Mouse (Mus musculus): ENCODE data around the gene Tmem165. TPM values are rescaled to one million over a fixed set of nuclear protein-coding genes. Genes with fewer than 3 reads are reported as not detected.

Gene Tmem165
- polyA plus RNA-seq, 1 experiment = 134 TPM

GRCm38 (mm10) chr5:76231171-76231855, 47.6 kb downstream of the Tmem165 start:
- no peak overlapping the region for H3K9ac ChIP-seq (ENCODE audit: low read depth, poor library complexity, severe bottlenecking)
- peaks cover 12% of the 10 kb centered on the region for H3K36me3 ChIP-seq (ENCODE audit: control insufficient read depth, insufficient read depth, low read length, poor library complexity, severe bottlenecking)
- no peaks in the 10 kb centered on the region for H3K4me1 ChIP-seq (ENCODE audit: control insufficient read depth, insufficient read depth, low read length)
- TF ChIP-seq POLR2A (IDR thresholded peaks at IDR 0.05; ENCODE audit: insufficient read depth, low read length) (no peak), CTCF (IDR thresholded peaks at IDR 0.05; ENCODE audit: low read depth, low read length) (no peak), EP300 (IDR thresholded peaks at IDR 0.05; ENCODE audit: insufficient read depth, low read depth, low read length) (no peak)
- no peak overlapping the region for H3K4me3 ChIP-seq (ENCODE audit: low read depth, low read length)
- no peaks in the 10 kb centered on the region for H3K27me3 ChIP-seq (ENCODE audit: control insufficient read depth, insufficient read depth, low read length, poor library complexity, severe bottlenecking)
- H3K27ac ChIP-seq (ENCODE audit: insufficient read depth, low read length) = no peak overlapping the region
- no peaks in the 10 kb centered on the region for H3K9me3 ChIP-seq (replicated peaks; ENCODE audit: control insufficient read depth, insufficient read depth, low read length, poor library complexity, severe bottlenecking)

- H3K36me3 ChIP-seq (ENCODE audit: control insufficient read depth, insufficient read depth, low read length, poor library complexity, severe bottlenecking) = no peaks in the 10 kb centered on the region
- no peak overlapping the region for H3K27ac ChIP-seq (ENCODE audit: insufficient read depth, low read length)
- no peaks in the 10 kb centered on the region for H3K9me3 ChIP-seq (replicated peaks; ENCODE audit: control insufficient read depth, insufficient read depth, low read length, poor library complexity, severe bottlenecking)
- no peaks in the 10 kb centered on the region for H3K27me3 ChIP-seq (ENCODE audit: control insufficient read depth, insufficient read depth, low read length, poor library complexity, severe bottlenecking)
- no peak overlapping the region for H3K4me3 ChIP-seq (ENCODE audit: low read depth, low read length)
- no peaks in the 10 kb centered on the region for H3K4me1 ChIP-seq (ENCODE audit: control insufficient read depth, insufficient read depth, low read length)
- TF ChIP-seq CTCF (IDR thresholded peaks at IDR 0.05; ENCODE audit: low read depth, low read length) (no peak), EP300 (IDR thresholded peaks at IDR 0.05; ENCODE audit: insufficient read depth, low read depth, low read length) (no peak), POLR2A (IDR thresholded peaks at IDR 0.05; ENCODE audit: insufficient read depth, low read length) (no peak)
- H3K9ac ChIP-seq (ENCODE audit: low read depth, poor library complexity, severe bottlenecking) = no peak overlapping the region
These were observed 59.6 kb downstream of the Tmem165 start for GRCm38 (mm10) chr5:76243274-76243673.

DNA sequence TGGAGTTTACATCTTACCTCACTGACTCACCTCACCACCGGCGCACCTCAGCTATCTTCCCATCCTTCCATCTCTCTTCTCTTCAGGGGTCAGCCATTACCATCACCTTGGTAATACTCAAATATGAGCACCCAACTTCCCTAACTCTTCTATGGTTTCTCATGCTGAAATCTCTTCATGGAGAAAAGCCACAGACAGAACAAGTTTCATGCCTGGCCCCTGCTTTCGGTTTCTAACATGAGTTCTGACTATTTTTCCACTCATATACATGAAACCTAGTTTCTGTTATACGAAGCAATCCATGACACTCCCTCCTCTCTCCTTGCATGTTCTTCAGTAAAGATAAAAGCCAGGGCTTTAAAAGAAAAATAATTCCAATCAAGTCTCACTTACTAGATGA, 60.2 kb downstream of the Tmem165 start:
- H3K9me3 ChIP-seq (replicated peaks; ENCODE audit: control insufficient read depth, insufficient read depth, low read length, poor library complexity, severe bottlenecking) = no peaks in the 10 kb centered on the region
- TF ChIP-seq POLR2A (IDR thresholded peaks at IDR 0.05; ENCODE audit: insufficient read depth, low read length) (no peak), EP300 (IDR thresholded peaks at IDR 0.05; ENCODE audit: insufficient read depth, low read depth, low read length) (no peak), CTCF (IDR thresholded peaks at IDR 0.05; ENCODE audit: low read depth, low read length) (no peak)

GRCm38 (mm10) chr5:76244430-76244829, 60.8 kb downstream of the Tmem165 start:
- Histone ChIP-seq H3K9me3 (replicated peaks; ENCODE audit: control insufficient read depth, insufficient read depth, low read length, poor library complexity, severe bottlenecking) (no peaks in the 10 kb centered on the region), H3K4me1 (ENCODE audit: control insufficient read depth, insufficient read depth, low read length) (no peaks in the 10 kb centered on the region), H3K36me3 (ENCODE audit: control insufficient read depth, insufficient read depth, low read length, poor library complexity, severe bottlenecking) (no peaks in the 10 kb centered on the region), H3K27ac (ENCODE audit: insufficient read depth, low read length) (no peak overlapping the region), H3K9ac (ENCODE audit: low read depth, poor library complexity, severe bottlenecking) (no peak overlapping the region), H3K27me3 (ENCODE audit: control insufficient read depth, insufficient read depth, low read length, poor library complexity, severe bottlenecking) (no peaks in the 10 kb centered on the region), H3K4me3 (ENCODE audit: low read depth, low read length) (no peak overlapping the region)
- TF ChIP-seq CTCF (IDR thresholded peaks at IDR 0.05; ENCODE audit: low read depth, low read length) (no peak), EP300 (IDR thresholded peaks at IDR 0.05; ENCODE audit: insufficient read depth, low read depth, low read length) (no peak), POLR2A (IDR thresholded peaks at IDR 0.05; ENCODE audit: insufficient read depth, low read length) (no peak)

More for the DNA sequence above, 60.2 kb downstream of the Tmem165 start:
- Histone ChIP-seq H3K4me1 (ENCODE audit: control insufficient read depth, insufficient read depth, low read length) (no peaks in the 10 kb centered on the region), H3K4me3 (ENCODE audit: low read depth, low read length) (no peak overlapping the region), H3K27ac (ENCODE audit: insufficient read depth, low read length) (no peak overlapping the region), H3K9ac (ENCODE audit: low read depth, poor library complexity, severe bottlenecking) (no peak overlapping the region), H3K36me3 (ENCODE audit: control insufficient read depth, insufficient read depth, low read length, poor library complexity, severe bottlenecking) (no peaks in the 10 kb centered on the region), H3K27me3 (ENCODE audit: control insufficient read depth, insufficient read depth, low read length, poor library complexity, severe bottlenecking) (no peaks in the 10 kb centered on the region)

- Histone ChIP-seq H3K9me3 (replicated peaks; ENCODE audit: control insufficient read depth, insufficient read depth, low read length, poor library complexity, severe bottlenecking) (no peaks in the 10 kb centered on the region), H3K27ac (ENCODE audit: insufficient read depth, low read length) (no peak overlapping the region), H3K27me3 (ENCODE audit: control insufficient read depth, insufficient read depth, low read length, poor library complexity, severe bottlenecking) (no peaks in the 10 kb centered on the region), H3K4me3 (ENCODE audit: low read depth, low read length) (no peak overlapping the region), H3K9ac (ENCODE audit: low read depth, poor library complexity, severe bottlenecking) (no peak overlapping the region), H3K4me1 (ENCODE audit: control insufficient read depth, insufficient read depth, low read length) (no peaks in the 10 kb centered on the region), H3K36me3 (ENCODE audit: control insufficient read depth, insufficient read depth, low read length, poor library complexity, severe bottlenecking) (no peaks in the 10 kb centered on the region)
- TF ChIP-seq EP300 (IDR thresholded peaks at IDR 0.05; ENCODE audit: insufficient read depth, low read depth, low read length) (no peak), CTCF (IDR thresholded peaks at IDR 0.05; ENCODE audit: low read depth, low read length) (no peak), POLR2A (IDR thresholded peaks at IDR 0.05; ENCODE audit: insufficient read depth, low read length) (no peak)
These were observed 61.7 kb downstream of the Tmem165 start for GRCm38 (mm10) chr5:76245419-76245818.

- H3K27ac ChIP-seq (ENCODE audit: insufficient read depth, low read length) = no peak overlapping the region
- H3K4me1 ChIP-seq (ENCODE audit: control insufficient read depth, insufficient read depth, low read length) = no peaks in the 10 kb centered on the region
- no peak overlapping the region for H3K9ac ChIP-seq (ENCODE audit: low read depth, poor library complexity, severe bottlenecking)
- no peaks in the 10 kb centered on the region for H3K27me3 ChIP-seq (ENCODE audit: control insufficient read depth, insufficient read depth, low read length, poor library complexity, severe bottlenecking)
- no peaks in the 10 kb centered on the region for H3K36me3 ChIP-seq (ENCODE audit: control insufficient read depth, insufficient read depth, low read length, poor library complexity, severe bottlenecking)
- no peak for TF ChIP-seq CTCF (IDR thresholded peaks at IDR 0.05; ENCODE audit: low read depth, low read length)
- TF ChIP-seq POLR2A (IDR thresholded peaks at IDR 0.05; ENCODE audit: insufficient read depth, low read length) = no peak
- TF ChIP-seq EP300 (IDR thresholded peaks at IDR 0.05; ENCODE audit: insufficient read depth, low read depth, low read length) = no peak
- no peak overlapping the region for H3K4me3 ChIP-seq (ENCODE audit: low read depth, low read length)
- H3K9me3 ChIP-seq (replicated peaks; ENCODE audit: control insufficient read depth, insufficient read depth, low read length, poor library complexity, severe bottlenecking) = no peaks in the 10 kb centered on the region
These were observed 62.9 kb downstream of the Tmem165 start for GRCm38 (mm10) chr5:76246539-76246938.

Measured in ES-Bruce4 (cell line).